Mouse (Mus musculus) embryo, embryonic 10.5 days (tissue): ENCODE results near the gene Capn1.
A peak's percentile ranks its signal among the peaks of the same experiment; 100 is the strongest.

Source experiments
- DNase-seq: peaks from one replicate; pipeline ENCODE4 v3.0.0-alpha.2; 2015; ENCODE audit warnings: low spot score

Gene Capn1

DNA sequence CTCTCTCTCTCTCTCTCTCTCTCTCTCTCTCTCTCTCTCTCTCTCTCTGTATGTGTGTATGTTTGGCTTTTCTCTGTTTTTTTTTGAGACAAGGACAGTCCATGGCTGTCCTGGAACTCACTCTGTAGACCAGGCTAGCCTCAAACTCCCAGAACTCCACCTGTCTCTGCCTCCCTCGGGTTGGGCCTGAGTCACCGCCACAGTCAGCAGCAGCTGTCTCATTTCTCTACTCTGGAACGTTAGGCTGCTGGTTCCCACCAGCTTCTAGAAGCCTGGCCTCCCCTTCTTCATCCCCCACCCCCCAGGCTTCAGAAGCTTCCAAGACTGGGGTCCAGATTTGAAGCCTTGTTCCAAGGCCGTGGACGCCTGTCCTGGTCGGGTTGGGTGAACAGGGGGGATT, 26.1 kb downstream of the Capn1 start:
- DNase-seq: no peak

- peak; percentile 82 for DNase-seq
These were observed 26.8 kb downstream of the Capn1 start for GRCm38 (mm10) chr19:5988815-5989452.

DNA sequence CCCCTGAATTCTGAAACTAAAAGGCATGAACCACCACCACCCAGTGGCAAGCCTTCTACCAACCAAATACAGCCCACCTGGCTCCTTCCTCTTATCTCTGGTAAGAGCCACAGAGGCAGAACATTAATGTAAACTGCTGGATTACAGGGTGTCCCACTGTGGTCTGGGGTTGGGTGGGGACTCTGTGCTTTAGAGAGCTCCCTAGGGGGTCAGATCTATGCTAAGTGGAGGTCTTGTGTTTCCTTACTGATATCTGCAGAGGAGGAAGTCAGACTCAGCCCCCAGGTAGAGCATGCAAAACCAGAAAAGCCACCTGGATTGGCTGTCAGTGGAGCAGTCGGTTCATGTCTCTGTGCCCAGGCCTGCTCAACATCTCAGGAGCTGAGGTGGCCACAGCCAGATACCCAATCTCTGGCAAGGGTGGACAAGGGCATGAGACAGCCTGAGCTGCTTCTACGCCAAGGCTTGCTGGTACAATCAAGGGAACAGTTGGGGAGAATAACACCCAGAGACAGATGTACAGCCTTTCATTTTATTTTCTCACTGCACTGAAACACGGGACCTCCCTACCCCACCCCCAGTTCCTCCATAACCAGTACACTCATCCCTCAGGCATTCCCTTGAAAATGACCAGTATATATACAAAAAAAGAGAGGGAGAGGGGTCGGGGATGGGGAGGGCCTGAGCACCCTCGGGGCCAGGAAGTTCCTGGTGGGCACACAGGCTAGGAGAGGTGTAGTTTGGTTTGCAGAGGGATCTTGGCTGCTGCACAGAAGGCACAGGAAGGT, 27.5 kb downstream of the Capn1 start:
- no peak for DNase-seq

GRCm38 (mm10) chr19:5986043-5986442, 29.7 kb downstream of the Capn1 start, which contains the start of gene Slc22a20:
Gene Slc22a20 (minus strand): TSS chr19:5986143.
- DNase-seq: no peak

DNA sequence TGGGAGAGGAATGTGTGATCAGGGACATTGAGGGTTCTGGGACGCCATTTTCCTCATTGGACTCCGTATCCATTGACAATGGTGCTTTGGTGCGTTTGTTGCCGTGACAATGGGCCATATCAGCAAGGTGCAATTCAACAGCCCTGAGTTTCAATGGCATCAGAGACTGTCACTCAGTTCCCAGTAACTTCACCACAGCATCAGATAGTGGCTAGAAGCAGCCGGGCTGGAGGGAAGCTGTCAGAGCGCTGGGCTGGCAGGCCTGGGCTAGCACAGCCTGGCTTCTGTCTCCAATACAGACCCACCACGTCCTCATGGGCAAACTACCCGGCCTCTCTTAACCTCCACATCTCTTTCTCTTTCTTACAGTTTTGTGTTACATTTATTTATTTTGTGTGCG, 35.2 kb downstream of the Capn1 start:
- no peak for DNase-seq

DNA sequence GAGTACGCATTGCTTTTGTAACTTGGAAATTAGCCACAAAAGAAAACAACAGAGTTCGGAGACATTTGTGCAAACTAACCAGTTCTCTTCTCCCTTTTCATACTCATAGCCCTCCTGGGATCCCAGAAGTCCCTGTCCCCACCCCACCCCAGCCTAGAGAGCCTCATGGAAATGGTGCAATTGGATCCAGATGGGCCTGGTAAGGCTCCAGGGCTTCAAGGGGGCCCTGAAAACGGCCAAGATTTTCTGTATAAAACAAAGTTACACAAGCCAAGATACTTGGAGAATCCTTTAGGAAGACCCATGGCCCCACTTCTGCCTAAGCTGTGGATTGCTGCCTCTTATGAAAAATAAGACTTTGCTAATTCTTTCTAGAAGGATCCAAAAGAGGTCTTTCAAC, 38.0 kb downstream of the Capn1 start:
- DNase-seq: no peak

- DNase-seq: no peak
These were observed 40.0 kb downstream of the Capn1 start for GRCm38 (mm10) chr19:5975676-5976075.

GRCm38 (mm10) chr19:5975112-5975511, 40.6 kb downstream of the Capn1 start:
- DNase-seq: no peak

- DNase-seq: no peak
These were observed 48.0 kb downstream of the Capn1 start for GRCm38 (mm10) chr19:5967664-5968063.

DNA sequence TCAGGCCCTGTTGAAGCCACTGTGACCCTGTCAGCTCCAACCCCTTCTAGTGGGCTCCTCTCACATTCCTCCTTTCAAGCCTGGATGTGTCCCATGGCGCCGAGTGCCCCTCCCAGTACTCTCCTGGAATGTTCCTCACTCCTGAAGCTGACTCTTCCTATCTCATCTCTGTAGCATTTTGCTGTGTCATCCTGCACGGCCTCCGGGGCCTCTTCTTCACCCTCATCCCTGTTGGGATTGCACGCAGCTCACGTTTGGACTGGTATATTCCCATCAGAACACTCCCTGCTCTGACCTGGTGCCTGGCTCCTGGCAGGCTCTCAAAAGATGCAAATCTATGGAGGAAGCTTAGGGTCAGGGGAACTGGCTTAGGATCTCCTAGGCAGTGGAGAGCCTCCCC, 48.9 kb downstream of the Capn1 start:
- DNase-seq: no peak

DNA sequence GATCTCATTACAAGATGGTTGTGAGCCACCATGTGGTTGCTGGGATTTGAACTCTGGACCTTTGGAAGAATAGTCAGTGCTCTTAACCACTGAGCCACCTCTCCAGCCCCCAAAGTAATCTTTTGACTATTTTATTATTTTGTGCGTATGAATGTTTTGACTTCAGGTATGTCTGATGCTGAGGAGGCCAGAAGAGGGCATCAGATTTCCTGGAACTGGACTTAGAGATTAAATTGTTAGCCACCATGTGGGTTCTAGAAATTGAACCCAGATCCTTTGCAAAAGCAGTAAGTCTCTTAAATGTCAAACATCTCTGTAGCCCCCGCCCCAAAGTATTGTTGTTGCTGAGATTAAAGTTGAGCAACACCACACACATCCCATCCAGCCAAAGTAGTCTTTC, 49.8 kb downstream of the Capn1 start:
- DNase-seq: no peak

GRCm38 (mm10) chr19:5965280-5965679, 50.4 kb downstream of the Capn1 start:
- DNase-seq: peak; percentile 92

DNA sequence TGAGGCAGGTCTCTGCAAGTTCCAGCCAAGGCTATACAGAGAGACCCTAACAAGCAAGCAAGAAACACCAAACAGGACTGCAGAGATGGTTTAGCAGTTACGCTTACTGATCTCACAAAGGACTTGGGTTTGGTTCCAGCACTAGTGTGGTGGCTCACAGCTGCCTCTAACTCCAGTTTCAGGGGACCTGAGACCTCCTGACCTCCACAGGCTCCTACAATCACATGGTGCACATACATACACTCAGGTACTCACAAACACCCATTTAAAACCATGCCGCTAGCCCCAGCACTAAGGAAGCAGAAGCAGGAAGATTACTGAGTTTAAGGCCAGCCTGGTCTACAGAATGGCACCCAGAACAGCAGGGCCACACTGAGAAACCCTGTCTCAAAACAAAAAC, 50.9 kb downstream of the Capn1 start:
- no peak for DNase-seq

- DNase-seq: peak; percentile 93
These were observed 51.7 kb downstream of the Capn1 start, which contains the start of gene Pola2 for GRCm38 (mm10) chr19:5963883-5964562. Gene Pola2 (minus strand): TSS chr19:5964202.

DNA sequence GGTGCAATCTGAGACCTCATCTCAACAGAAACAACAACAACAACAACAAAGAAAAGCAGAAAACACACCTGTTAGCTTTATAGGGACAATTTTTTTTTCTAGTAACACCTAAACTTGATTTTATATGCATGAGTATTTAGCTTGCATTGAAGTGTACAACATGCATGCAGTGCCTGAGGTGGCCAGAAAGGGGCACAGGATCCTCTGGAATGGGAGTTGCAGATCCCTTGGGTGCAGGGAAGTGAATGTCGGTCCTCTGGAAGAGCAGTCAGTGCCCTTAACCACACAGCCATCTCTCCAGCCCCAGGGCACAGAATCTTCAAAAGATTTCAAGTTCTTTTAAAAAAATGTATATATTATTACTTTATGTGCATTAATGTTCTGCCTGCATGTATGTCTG, 53.0 kb downstream of the Capn1 start:
- no peak for DNase-seq

GRCm38 (mm10) chr19:5957371-5957770, 58.3 kb downstream of the Capn1 start:
- no peak for DNase-seq

GRCm38 (mm10) chr19:5956685-5957084, 59.0 kb downstream of the Capn1 start:
- peak; percentile 90 for DNase-seq

- no peak for DNase-seq
These were observed 59.7 kb downstream of the Capn1 start for GRCm38 (mm10) chr19:5955704-5956670.

- DNase-seq: no peak
These were observed 60.8 kb downstream of the Capn1 start for GRCm38 (mm10) chr19:5954936-5955335.

DNA sequence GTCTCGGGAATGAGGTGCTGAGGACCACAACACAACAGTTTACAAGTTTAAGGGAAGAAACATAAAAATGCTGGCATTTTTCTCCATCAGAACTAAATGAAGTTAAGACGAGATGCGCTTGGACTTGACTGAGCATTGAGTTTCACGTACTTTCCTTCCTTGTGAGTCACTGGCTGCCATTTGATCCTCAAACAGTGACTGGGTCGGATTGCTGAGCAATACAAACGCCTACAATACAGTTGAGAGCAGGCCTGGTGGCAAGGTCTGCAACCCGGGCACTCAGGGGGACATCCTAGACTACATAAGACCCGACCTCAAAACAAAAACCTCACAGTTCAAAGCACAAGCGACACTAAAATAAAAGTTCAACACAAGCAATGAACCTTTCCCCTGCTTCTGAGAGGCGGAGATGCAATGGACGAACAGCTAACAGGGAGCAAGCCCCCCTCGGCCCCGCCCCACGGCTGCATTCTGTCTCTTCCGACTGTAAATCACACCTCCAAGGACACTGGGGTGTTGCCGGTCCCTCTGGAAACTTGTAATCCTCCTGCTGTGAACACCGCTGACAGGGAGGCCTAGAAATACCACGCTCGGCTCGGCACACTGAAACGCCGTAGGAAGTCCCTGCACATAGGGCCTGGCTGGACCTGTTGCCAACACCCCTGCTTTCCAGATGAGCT, 61.5 kb downstream of the Capn1 start:
- DNase-seq: no peak

- no peak for DNase-seq
These were observed 62.4 kb downstream of the Capn1 start for GRCm38 (mm10) chr19:5953201-5953770.
